In the genomic region with DNA sequence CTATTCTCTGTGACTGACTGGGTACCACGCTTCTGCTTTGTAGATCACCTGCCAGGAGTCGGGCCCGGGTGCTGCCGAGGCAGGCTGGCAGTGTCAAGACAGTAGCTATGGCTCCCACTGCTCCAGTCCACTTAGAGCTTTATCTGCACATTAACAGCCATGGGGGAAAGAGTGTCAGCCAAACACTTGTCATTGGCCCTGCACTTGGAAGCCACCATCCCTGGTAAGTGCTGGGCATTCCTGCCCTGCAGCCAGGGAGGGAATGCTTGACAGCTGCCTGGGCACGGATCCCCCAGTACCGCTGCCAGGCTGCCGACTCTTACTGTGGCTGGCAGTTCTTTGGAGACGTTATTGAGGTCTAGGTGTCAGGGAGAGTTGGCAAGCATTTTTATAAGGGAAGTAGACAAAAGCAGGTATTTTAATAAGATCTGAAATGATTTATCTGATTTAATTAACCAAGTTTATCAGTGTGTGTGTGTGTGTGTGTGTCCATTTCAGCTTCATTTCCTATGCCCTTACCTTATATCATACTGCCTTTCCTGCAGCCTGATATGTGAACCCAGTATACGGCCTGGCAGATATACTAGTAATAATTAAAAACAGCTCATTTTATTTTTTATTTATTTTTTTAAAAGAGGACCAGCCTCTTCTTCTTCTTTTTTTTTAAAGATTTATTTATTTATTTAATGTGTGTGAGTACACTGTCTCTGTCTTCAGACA, we compare ENCODE assay signal across 10 mouse cellular contexts. TPM values are rescaled to one million over a fixed set of nuclear protein-coding genes. Genes with fewer than 3 reads are reported as not detected.
DNase-seq lines count a peak whose midpoint lies in the region; TF ChIP-seq lines count a peak whose summit lies in the region.
"Had no signal": no experiment of that assay in that cellular context is flagged by ENCODE, and none has a peak within 500 bp of the region (broad histone marks: within the 10 kb centered on the region; RNA-seq: fewer than 3 reads in every experiment).

No protein-coding gene starts in this region.

- 7% methylated on average over 9 of the region's 9 CpGs for WGBS in cerebellum, adult 2 months

- no peak for TF ChIP-seq CTCF in cerebellum, adult 2 months (IDR thresholded peaks at IDR 0.05; ENCODE audit: borderline replicate concordance, insufficient read depth, low read depth, low read length)

- H3K4me1 ChIP-seq in cerebellum, adult 2 months (ENCODE audit: control insufficient read depth, insufficient read depth, low read length) = peaks cover 3% of the 10 kb centered on the region

- no peak overlapping the region for H3K4me3 ChIP-seq in cerebellum, adult 2 months (replicated peaks; ENCODE audit: insufficient read depth, low read depth, low read length)

- H3K27ac ChIP-seq in cerebellum, adult 2 months (ENCODE audit: insufficient read depth, low read length) = no peak overlapping the region

- TF ChIP-seq POLR2A in cerebellum, adult 2 months (IDR thresholded peaks at IDR 0.05; ENCODE audit: borderline replicate concordance, insufficient read depth, low read length) = no peak

- intact Hi-C loops in heart, postnatal 25 days (cut with DNase I) = loop anchor here (2.0 kb wide), 1 partner anchor 23 kb away; no protein-coding TSS in a partner anchor

- DNase-seq in layer of hippocampus, postnatal 10 days (ENCODE audit: low spot score in 2 of 2) = peak; percentile 43 to 62
- no peak for DNase-seq in layer of hippocampus, adult 18-20 months (ENCODE audit: low spot score in 2 of 2)
- peak; percentile 78 to 84 for DNase-seq in cerebellum, adult 2 months
- peak; percentile 43 to 70 for DNase-seq in gastrocnemius, adult 8-10 months (ENCODE audit: low spot score in 2 of 2)
- DNase-seq in heart, postnatal 25 days (ENCODE audit: low spot score) = peak; percentile 56
- no peak for DNase-seq in urinary bladder, postnatal 14 days (ENCODE audit: low spot score)
- DNase-seq in thymus, adult 18-20 months = no peak
- DNase-seq: kidney, adult 18-20 months; lung, adult 2 months; thymus, postnatal 25 days had no signal

- H3K27me3 ChIP-seq in cerebellum, adult 2 months (ENCODE audit: control insufficient read depth, insufficient read depth, low read length) = no peaks in the 10 kb centered on the region

RNA-seq across cellular contexts. Expression of a gene that starts 48.4 kb away (rescaled TPM):
- 1,000 to 10,000 TPM; 4,076 to 4,543 TPM for total RNA-seq in layer of hippocampus, postnatal 10 days (2021)
- total RNA-seq in layer of hippocampus, adult 18-20 months (2021) = 1,000 to 10,000 TPM; 3,208 to 3,266 TPM
- 2,299 and 2,427 TPM in 2 replicates for polyA plus RNA-seq in cerebellum, adult 2 months (2012; rRNA removed)
- total RNA-seq in gastrocnemius, adult 8-10 months (2022) = 100 to 1,000 TPM; 235 to 456 (median 334) TPM
- total RNA-seq in heart, postnatal 25 days (2021) = 1,000 to 10,000 TPM; 1,031 to 1,197 TPM

RNA-seq across cellular contexts. Expression of a gene that starts 50.5 kb away (rescaled TPM):
- 10 to 100 TPM; 13.4 to 16.2 TPM for total RNA-seq in layer of hippocampus, postnatal 10 days (2021)
- 10 to 100 TPM; 20.4 to 21.4 TPM for total RNA-seq in layer of hippocampus, adult 18-20 months (2021)
- 13.7 and 14.0 TPM in 2 replicates for polyA plus RNA-seq in cerebellum, adult 2 months (2012; rRNA removed)
- total RNA-seq in gastrocnemius, adult 8-10 months (2022) = 1 to 10 TPM; 2.2 to 2.8 (median 2.7) TPM
- 1 to 10 TPM; 5.2 to 6.0 TPM for total RNA-seq in heart, postnatal 25 days (2021)

Comparison
In these comparisons a context has a peak if more than half of its experiments do, and no peak if none do; other contexts are left out.
1. DNase-seq: peak in layer of hippocampus, postnatal 10 days (2 of 2), cerebellum, adult 2 months (2 of 2), gastrocnemius, adult 8-10 months (2 of 2) and heart, postnatal 25 days (single experiment); none in layer of hippocampus, adult 18-20 months (0 of 2), urinary bladder, postnatal 14 days (single experiment) and thymus, adult 18-20 months (0 of 2).